Mouse (Mus musculus): ENCODE results near the gene C1rb.
"Not testable (repeated sequence)": the region's sequence is repeated elsewhere in the genome, so short reads cannot be mapped to it uniquely, and the experiment has no call there.

C1rb gene

DNA sequence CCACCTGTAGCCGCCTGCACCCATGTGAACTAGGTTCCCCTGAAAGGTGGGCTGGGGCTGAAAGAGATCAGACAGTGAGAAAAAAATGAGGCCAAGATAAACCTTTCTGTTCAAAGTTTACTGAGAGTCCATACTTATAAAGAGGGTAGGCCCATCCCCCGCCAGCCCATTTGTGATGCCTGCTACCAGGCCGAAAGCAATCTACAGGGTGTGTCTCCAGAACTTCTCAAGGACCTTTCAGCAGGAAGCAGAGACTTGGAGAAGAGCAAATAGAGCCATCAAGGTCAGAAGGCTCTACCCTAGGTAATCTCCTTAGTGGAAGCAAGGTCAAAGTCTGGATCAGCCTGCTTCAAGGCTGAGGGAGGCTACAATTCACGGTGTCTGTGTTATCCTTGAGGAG lies 31.9 kb downstream of the C1rb start:
- no peak for DNase-seq (ENCODE audit: low spot score)

DNA sequence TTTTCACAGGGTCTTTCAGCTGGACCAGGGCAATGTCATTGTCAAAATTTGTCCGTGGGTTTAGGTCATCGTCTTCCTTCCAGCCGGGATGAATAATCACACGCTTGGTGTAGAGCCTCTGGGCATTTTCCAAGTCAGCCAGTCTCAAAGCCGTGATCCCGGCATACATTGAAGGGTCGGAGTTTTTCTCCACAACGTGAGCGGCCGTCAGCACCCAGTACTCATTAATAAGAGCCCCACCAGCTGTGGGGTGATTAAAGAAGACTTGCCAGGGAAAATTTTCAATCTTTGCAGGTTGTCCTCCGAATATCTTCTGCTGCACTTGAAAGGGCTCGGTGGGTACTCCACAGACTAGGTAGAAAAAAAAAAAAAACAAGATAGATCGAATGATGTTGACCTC lies 55.5 kb downstream of the C1rb start:
- DNase-seq (ENCODE audit: low spot score), result no peak

DNA sequence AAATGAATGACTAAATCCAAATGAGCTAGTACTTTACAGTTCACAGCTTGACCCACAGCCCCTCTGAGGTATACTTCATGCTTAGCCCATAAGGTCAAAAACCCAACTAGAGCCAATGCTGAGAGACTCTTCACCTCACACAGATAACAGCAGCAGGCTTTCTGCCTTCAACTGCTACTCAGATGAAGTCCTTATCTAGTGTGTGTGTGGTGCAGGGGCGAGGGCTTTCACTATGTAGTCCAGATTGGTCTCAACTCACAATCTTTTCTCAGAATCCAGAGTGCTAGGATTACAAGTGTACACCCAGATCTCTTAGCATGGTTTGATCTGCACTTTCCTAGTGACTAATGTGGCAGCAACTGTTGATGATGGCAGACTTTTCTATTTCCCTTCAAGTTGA lies 56.1 kb downstream of the C1rb start:
- not testable (repeated sequence) for DNase-seq (ENCODE audit: low spot score)

DNA sequence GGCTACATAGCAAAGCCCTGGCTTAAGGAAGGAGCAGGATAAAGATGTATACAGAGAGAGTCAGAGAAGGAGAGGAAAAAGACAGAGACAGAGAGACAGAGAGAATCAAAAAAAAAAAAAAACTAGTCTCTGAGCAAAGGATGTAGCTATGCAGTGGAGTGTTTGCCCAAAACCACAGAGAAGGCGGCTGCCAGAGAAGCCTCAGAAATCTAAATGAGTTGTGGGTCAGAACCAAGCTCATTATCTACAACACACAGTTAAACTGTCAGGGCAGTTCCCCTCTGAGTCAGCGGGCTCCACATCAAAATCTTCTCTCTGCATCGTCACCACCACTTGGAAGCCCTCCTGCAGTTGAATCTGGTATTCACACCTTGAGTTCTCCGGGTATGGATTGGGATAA lies 60.7 kb downstream of the C1rb start:
- DNase-seq (ENCODE audit: low spot score), result no peak
